Mouse (Mus musculus) thymus, adult 2 months (tissue): ENCODE data around the gene Wfikkn2. TPM values are rescaled to one million over a fixed set of nuclear protein-coding genes. Genes with fewer than 3 reads are reported as not detected.

Experiments used
- DNase-seq: peaks from one replicate; pipeline ENCODE4 v3.0.0; 2021
- H3K27ac ChIP-seq: fragments of 200-500 bp; 2 replicates; pipeline ENCODE4 v1.5.1; 2012; ENCODE audit warnings: low read length, control low read depth; ENCODE audit not compliant: control insufficient read depth, insufficient read depth
- H3K27me3 ChIP-seq: fragments of 200-500 bp; 2 replicates; pipeline ENCODE4 v1.6.1; 2012; ENCODE audit warnings: mild to moderate bottlenecking, low read length, moderate library complexity, mixed read lengths; ENCODE audit not compliant: control insufficient read depth, insufficient read depth
- H3K36me3 ChIP-seq: fragments of 200-500 bp; 2 replicates; pipeline ENCODE4 v1.6.1; 2012; ENCODE audit warnings: mild to moderate bottlenecking, low read length, moderate library complexity; ENCODE audit not compliant: control insufficient read depth, insufficient read depth
- H3K4me1 ChIP-seq: fragments of 200-500 bp; replicated peaks from 2 replicates; pipeline ENCODE4 v1.6.1; 2012; ENCODE audit warnings: low read length; ENCODE audit not compliant: control insufficient read depth, insufficient read depth
- H3K4me3 ChIP-seq: fragments of 200-500 bp; 2 replicates; pipeline ENCODE4 v1.5.1; 2012; ENCODE audit warnings: mild to moderate bottlenecking, low read length, control low read depth, moderate library complexity; ENCODE audit not compliant: control insufficient read depth, insufficient read depth
- CTCF ChIP-seq: fragments of 200-500 bp; IDR thresholded peaks from 2 replicates; pipeline ENCODE4 v1.5.1; 2012; ENCODE audit warnings: mild to moderate bottlenecking, control low read depth, low read length, moderate library complexity, borderline replicate concordance; ENCODE audit not compliant: control insufficient read depth, poor library complexity, insufficient read depth; ENCODE audit errors: extremely low read depth
- POLR2A ChIP-seq: fragments of 200-500 bp; IDR thresholded peaks from 2 replicates; pipeline ENCODE4 v1.6.1; 2012; ENCODE audit warnings: mild to moderate bottlenecking, low read length, control low read depth, moderate library complexity; ENCODE audit not compliant: control insufficient read depth, poor library complexity, insufficient read depth; ENCODE audit errors: extremely low read depth
- WGBS: fragments of 180-500 bp; shearing (Covaris S2); methylation state at CpG from one replicate; pipeline ENCODE4 v1.1.7; 2018; 5-methylcytosine and 5-hydroxymethylcytosine counted together
- polyA plus RNA-seq: library from polyadenylated mRNA; depleted of rRNA; stranded (reverse); fragments of >200 nt; gene quantifications from 2 replicates; pipeline ENCODE4 v1.2.3, GENCODE M21; 2012; rRNA removed

Gene Wfikkn2
- polyA plus RNA-seq, 1 experiment: 34.4 TPM

DNA sequence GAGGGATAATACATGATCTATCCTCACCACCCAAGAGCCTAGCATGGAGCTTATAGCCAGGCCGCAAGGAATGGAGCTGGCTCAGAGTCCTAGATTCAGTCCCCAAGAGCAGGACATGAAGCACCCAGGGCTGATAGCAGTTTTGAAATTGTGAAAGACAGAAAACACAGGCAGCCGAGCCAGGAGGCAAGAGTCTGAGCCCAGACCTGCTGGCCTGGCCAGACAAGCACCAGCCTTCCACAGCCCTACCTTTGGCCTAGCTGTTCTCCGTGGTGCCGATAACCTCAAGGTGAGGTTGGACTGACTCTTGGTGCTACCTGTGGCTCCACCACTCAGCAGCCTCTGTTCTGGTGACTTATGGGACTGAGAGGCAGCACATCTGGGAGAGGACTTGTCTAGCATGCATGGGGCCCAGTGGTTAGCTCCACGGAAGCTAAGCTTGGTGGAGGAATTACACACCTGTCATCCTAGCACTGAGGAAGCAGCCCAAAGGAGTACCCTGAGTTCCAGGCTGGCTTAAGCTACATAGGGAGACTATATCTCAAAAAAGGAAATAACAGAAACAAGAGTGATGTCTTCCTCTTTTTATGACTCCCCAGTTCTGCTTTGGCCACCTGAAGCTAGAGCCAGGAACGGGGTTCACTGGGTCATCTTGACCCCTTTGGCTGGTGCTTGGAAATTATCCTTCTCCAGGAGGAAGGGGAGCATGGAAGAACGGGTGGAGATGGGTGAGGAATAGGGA, 47.2 kb downstream of the Wfikkn2 start:
- Histone ChIP-seq H3K27ac (no peak overlapping the region), H3K27me3 (no peaks in the 10 kb centered on the region), H3K4me1 (no peaks in the 10 kb centered on the region), H3K36me3 (no peaks in the 10 kb centered on the region), H3K4me3 (no peak overlapping the region)
- 71% methylated on average over 7 of the region's 7 CpGs for WGBS
- no peak for DNase-seq
- TF ChIP-seq POLR2A: no peak
- no peak for TF ChIP-seq CTCF

DNA sequence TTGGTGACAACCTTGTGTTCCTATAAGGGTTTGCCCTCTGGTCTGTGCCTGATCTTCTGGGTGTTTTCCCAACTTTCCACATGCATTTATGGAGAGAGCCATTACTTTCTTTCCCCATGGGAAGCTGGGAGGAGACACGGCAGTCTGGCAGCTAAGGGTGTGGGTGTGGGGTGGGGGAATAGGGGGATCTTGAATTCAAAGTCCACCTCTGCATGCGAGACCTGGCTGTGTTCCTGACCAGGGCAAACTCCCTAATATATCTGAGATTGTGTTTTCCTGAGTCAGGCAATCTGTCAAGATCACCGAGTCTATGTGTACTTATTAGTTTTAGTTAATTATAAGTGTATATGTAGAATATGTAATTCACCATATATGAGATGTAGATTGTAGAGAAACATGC, 49.5 kb downstream of the Wfikkn2 start:
- Histone ChIP-seq H3K27me3 (no peaks in the 10 kb centered on the region), H3K36me3 (no peaks in the 10 kb centered on the region), H3K4me1 (no peaks in the 10 kb centered on the region), H3K27ac (no peak overlapping the region), H3K4me3 (no peak overlapping the region)
- 96% methylated on average over 3 of the region's 3 CpGs for WGBS
- TF ChIP-seq CTCF (no peak), POLR2A (no peak)
- DNase-seq: no peak

DNA sequence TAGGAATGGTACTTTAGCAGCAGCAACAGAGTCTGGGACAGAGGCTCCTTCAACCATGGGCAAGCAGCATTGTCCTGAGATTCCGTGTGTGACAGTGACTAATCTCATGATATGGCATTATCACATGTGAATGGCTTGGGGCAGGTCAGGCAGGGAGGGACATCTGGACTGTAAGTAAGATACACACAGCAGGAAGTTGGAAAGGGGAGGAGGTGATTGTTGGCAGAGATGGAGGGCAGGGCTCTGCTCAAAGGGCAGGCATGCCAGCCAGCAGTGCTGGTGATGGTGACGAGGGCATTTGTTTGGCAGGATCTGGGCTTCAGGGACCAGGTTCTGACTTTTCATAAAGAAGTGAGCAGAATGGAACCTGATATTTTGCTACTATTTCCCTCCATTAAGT, 52.7 kb downstream of the Wfikkn2 start:
- TF ChIP-seq POLR2A: no peak
- TF ChIP-seq CTCF: no peak
- H3K27me3 ChIP-seq: no peaks in the 10 kb centered on the region
- no peak overlapping the region for H3K27ac ChIP-seq
- 91% methylated on average over 2 of the region's 2 CpGs for WGBS
- no peaks in the 10 kb centered on the region for H3K36me3 ChIP-seq
- peaks cover 5% of the 10 kb centered on the region; the same call in 1 of the 2 replicates for H3K4me1 ChIP-seq
- no peak overlapping the region for H3K4me3 ChIP-seq
- no peak for DNase-seq

DNA sequence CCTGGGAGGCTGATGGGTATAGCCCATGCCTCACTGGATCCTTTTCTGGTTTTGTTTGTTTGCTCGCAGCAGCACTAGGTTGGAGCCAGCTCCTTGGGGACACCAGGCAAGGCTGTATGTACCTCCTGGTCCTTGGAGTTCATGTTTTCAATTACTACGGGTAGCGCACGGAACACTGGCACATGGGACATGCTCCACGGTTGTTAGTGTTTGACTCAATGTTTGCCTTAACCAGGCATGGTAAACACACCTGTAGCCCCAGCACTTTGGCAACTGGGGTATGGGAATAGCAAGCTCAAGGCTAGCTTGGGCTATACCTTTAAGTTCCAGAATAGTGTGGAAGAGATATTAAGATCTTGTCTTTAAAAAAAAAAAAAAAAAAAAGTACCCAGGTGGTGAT, 55.1 kb downstream of the Wfikkn2 start:
- Histone ChIP-seq H3K27me3 (no peaks in the 10 kb centered on the region), H3K27ac (no peak overlapping the region), H3K4me3 (no peak overlapping the region), H3K36me3 (no peaks in the 10 kb centered on the region), H3K4me1 (peaks cover 5% of the 10 kb centered on the region; the same call in 1 of the 2 replicates)
- TF ChIP-seq CTCF (no peak), POLR2A (no peak)
- DNase-seq: no peak
- WGBS: 98% methylated on average over 5 of the region's 5 CpGs

DNA sequence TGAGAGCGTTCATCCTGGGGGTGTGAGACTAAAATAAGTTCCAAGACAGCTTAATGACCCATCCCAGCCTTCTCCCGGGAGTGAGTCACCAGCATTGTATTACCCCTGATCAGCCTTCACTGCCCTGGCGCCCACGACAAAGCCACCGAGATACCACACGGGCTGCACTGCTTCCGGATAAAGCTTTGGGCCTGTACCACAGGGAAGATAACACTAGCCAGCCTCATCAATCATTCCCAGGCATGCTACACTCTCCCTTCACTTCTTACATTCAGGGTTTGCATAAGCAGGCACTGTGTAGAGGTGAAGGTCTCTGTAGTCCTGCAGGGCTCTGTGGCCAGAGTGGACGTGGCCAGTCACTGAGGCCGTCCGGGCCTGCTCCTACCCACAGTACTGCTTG, 56.2 kb downstream of the Wfikkn2 start:
- peaks cover 5% of the 10 kb centered on the region; the same call in 1 of the 2 replicates for H3K4me1 ChIP-seq
- H3K27ac ChIP-seq: no peak overlapping the region
- no peaks in the 10 kb centered on the region for H3K27me3 ChIP-seq
- no peak overlapping the region for H3K4me3 ChIP-seq
- no peak for DNase-seq
- WGBS: 83% methylated on average over 10 of the region's 10 CpGs
- no peak for TF ChIP-seq POLR2A
- no peak for TF ChIP-seq CTCF
- no peaks in the 10 kb centered on the region for H3K36me3 ChIP-seq

Other genes with a start within 250 kb of the Wfikkn2 start
- gene Spag9, start 249.9 kb downstream of the Wfikkn2 start, polyA plus RNA-seq: 22.0 and 32.6 TPM in 2 replicates
- gene Tob1, start 34.6 kb downstream of the Wfikkn2 start, polyA plus RNA-seq: 21.4 and 27.4 TPM in 2 replicates
- not detected in 2 replicates for gene Gm21885, start 35.9 kb upstream of the Wfikkn2 start, polyA plus RNA-seq
- 20.7 and 26.4 TPM in 2 replicates for gene Luc7l3, start 76.0 kb upstream of the Wfikkn2 start, polyA plus RNA-seq
- 117 and 120 TPM in 2 replicates for gene Ankrd40, start 82.0 kb upstream of the Wfikkn2 start, polyA plus RNA-seq
- gene Abcc3, start 147.0 kb upstream of the Wfikkn2 start, polyA plus RNA-seq: 21.5 and 28.4 TPM in 2 replicates
- gene Cacna1g, start 228.2 kb upstream of the Wfikkn2 start, polyA plus RNA-seq: 2.3 and 6.5 TPM in 2 replicates
- gene Spata20, start 240.2 kb upstream of the Wfikkn2 start, polyA plus RNA-seq: 0.04 and 0.39 TPM in 2 replicates